Mouse (Mus musculus): ENCODE results near the gene Plk3. TPM values are rescaled to one million over a fixed set of nuclear protein-coding genes. Genes with fewer than 3 reads are reported as not detected.

Plk3 gene
- total and polyA plus RNA-seq, 3 experiments: 1.4 to 6.0 (median 5.2) TPM

DNA sequence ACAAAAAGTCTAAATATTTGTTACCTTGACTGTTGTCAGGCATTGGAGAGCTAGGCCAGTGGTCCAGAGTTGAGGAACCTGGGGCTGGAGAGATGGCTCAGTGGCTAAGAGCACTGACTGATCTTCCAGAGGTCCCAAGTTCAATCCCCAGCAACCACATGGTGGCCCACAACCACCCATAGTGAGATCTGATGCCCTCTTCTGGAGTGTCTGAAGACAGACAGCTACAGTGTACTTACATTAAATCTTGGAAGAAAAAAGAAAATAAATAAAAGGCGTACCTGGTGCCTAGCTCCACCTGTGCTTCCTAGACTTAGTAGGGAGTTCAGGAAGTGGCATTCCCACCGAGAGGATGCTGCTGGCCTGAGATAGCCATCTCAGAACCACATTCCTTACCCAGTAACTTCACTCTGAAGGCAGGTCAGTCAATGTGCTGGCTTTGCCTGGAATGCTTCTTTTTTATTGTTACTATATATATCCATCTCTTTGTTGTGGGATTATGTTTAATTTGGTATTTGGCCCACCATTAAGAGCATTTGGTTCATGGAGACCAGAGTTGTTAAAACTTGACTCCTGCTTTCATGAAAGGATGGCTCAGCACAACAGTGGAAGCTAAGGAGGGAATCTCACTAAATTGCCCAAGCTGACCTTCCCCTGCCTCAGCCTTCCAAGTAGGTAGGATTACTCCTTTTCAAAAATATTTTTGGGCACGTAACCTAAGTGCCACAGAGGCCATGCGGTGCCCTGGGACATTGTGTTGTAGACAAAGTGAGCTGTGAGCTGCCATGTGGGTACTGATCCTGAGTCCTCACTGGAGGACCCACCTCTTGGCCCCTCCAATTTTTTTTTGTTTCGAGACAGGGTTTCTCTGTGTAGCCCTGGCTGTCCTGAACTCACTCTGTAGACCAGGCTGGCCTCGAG lies 15.8 kb upstream of the Plk3 start:
- DNase-seq (ENCODE audit: low spot score) (no peak), ATAC-seq (ENCODE audit: extremely low read depth, insufficient number of reproducible peaks, low FRiP score, poor library complexity, severe bottlenecking) (no peak)
- Histone ChIP-seq H3K4me1 (ENCODE audit: insufficient read depth, low read depth, low read length) (peaks cover 40% of the 10 kb centered on the region), H3K9me3 (replicated peaks) (no peaks in the 10 kb centered on the region), H3K4me3 (ENCODE audit: low read depth, low read length) (no peak overlapping the region), H3K27me3 (ENCODE audit: insufficient read depth, low read length) (peaks cover 5% of the 10 kb centered on the region; the same call in 1 of the 2 replicates), H3K36me3 (replicated peaks) (peaks cover 67% of the 10 kb centered on the region)
- TF ChIP-seq TAL1 (conservative IDR thresholded peaks at IDR 0.05; ENCODE audit: low read depth, low read length) (no peak), POLR2AphosphoS5 (IDR thresholded peaks at IDR 0.05; ENCODE audit: insufficient replicate concordance, low read depth, low read length) (peak; percentile 88; the same call in 1 of the 2 replicates), GATA2 (IDR thresholded peaks at IDR 0.05; ENCODE audit: borderline replicate concordance, low read depth, low read length) (no peak), GATA1 (IDR thresholded peaks at IDR 0.05; ENCODE audit: borderline replicate concordance, low read length) (no peak), CTCF (IDR thresholded peaks at IDR 0.05; ENCODE audit: low read depth, low read length) (no peak)

DNA sequence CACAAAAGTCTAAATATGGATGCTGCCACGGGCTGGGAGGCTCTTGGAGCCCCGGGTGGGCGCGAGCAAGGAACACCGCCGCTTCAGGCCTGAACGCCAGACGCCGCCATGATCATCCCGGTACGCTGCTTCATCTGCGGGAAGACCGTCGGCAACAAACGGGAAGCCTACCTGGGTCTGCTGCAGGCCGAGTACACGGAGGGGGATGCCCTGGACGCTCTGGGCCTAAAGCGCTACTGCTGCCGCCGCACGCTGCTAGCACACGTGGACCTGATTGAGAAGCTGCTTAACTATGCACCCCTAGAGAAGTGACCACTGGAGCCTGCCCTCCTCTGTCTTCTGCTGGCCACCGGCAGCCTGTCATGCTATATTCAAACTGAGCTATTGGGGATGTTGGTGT lies 15.1 kb upstream of the Plk3 start:
- no peaks in the 10 kb centered on the region for H3K9me3 ChIP-seq (replicated peaks)
- TF ChIP-seq CTCF (IDR thresholded peaks at IDR 0.05; ENCODE audit: low read depth, low read length) (no peak), TAL1 (conservative IDR thresholded peaks at IDR 0.05; ENCODE audit: low read depth, low read length) (no peak), GATA2 (IDR thresholded peaks at IDR 0.05; ENCODE audit: borderline replicate concordance, low read depth, low read length) (no peak), GATA1 (IDR thresholded peaks at IDR 0.05; ENCODE audit: borderline replicate concordance, low read length) (no peak), POLR2AphosphoS5 (IDR thresholded peaks at IDR 0.05; ENCODE audit: insufficient replicate concordance, low read depth, low read length) (no peak; the same call in 1 of the 2 replicates)
- H3K4me1 ChIP-seq (ENCODE audit: insufficient read depth, low read depth, low read length): peaks cover 37% of the 10 kb centered on the region
- H3K36me3 ChIP-seq (replicated peaks): peaks cover 60% of the 10 kb centered on the region
- peaks cover 13% of the 10 kb centered on the region for H3K27me3 ChIP-seq (ENCODE audit: insufficient read depth, low read length)
- no peak overlapping the region for H3K4me3 ChIP-seq (ENCODE audit: low read depth, low read length)
- ATAC-seq (ENCODE audit: extremely low read depth, insufficient number of reproducible peaks, low FRiP score, poor library complexity, severe bottlenecking): no peak
- no peak for DNase-seq (ENCODE audit: low spot score)

DNA sequence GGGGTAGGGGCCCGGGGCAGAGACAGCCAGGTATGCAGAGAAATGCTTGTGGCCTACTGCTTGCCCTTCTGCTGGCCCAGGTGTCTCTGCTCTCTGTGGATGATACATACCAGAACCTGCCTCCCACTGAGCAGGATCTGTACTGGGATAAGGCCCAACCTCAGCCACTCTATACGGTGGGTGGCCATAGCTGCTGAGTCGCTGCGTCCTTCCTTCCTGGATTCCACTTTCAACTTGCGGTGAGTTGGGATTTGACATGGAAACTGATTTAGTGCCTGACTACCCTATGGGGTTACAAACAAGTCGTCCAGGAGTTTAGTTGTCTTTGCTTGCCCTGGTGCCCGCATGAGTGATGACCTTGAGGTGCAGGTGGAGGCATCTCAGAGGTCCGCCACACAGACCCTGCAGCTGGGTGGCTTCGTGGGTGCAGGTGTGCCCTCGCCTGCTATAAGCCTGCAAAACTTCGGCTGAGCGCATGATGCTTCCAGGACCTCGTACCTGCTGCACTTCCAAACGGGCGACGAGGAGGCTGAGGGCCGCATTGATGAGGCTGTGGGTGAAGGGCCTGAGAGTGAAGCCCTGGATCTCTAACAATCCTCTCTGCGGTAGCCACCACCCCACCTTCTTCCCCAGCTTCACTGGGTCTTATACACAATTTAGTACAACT lies 14.4 kb upstream of the Plk3 start:
- Histone ChIP-seq H3K4me3 (ENCODE audit: low read depth, low read length) (no peak overlapping the region), H3K27me3 (ENCODE audit: insufficient read depth, low read length) (peaks cover 18% of the 10 kb centered on the region), H3K4me1 (ENCODE audit: insufficient read depth, low read depth, low read length) (peaks cover 31% of the 10 kb centered on the region), H3K9me3 (replicated peaks) (no peaks in the 10 kb centered on the region), H3K36me3 (replicated peaks) (peaks cover 53% of the 10 kb centered on the region)
- DNase-seq (ENCODE audit: low spot score): no peak
- TF ChIP-seq TAL1 (conservative IDR thresholded peaks at IDR 0.05; ENCODE audit: low read depth, low read length): no peak
- TF ChIP-seq POLR2AphosphoS5 (IDR thresholded peaks at IDR 0.05; ENCODE audit: insufficient replicate concordance, low read depth, low read length): peak; percentile 84
- ATAC-seq (ENCODE audit: extremely low read depth, insufficient number of reproducible peaks, low FRiP score, poor library complexity, severe bottlenecking): no peak

GRCm38 (mm10) chr4:117146176-117146575 lies 12.4 kb upstream of the Plk3 start:
- no peaks in the 10 kb centered on the region for H3K9me3 ChIP-seq (replicated peaks)
- peaks cover 19% of the 10 kb centered on the region for H3K4me1 ChIP-seq (ENCODE audit: insufficient read depth, low read depth, low read length)
- H3K27me3 ChIP-seq (ENCODE audit: insufficient read depth, low read length): peaks cover 30% of the 10 kb centered on the region
- DNase-seq (ENCODE audit: low spot score): peak; percentile 58
- peaks cover 35% of the 10 kb centered on the region for H3K36me3 ChIP-seq (replicated peaks)
- no peak overlapping the region for H3K4me3 ChIP-seq (ENCODE audit: low read depth, low read length)
- TF ChIP-seq GATA2 (IDR thresholded peaks at IDR 0.05; ENCODE audit: borderline replicate concordance, low read depth, low read length) (no peak), CTCF (IDR thresholded peaks at IDR 0.05; ENCODE audit: low read depth, low read length) (peak; percentile 84)
- no peak for ATAC-seq (ENCODE audit: extremely low read depth, insufficient number of reproducible peaks, low FRiP score, poor library complexity, severe bottlenecking)

- no peaks in the 10 kb centered on the region for H3K9me3 ChIP-seq (replicated peaks)
- H3K4me3 ChIP-seq (ENCODE audit: low read depth, low read length): no peak overlapping the region
- H3K36me3 ChIP-seq (replicated peaks): peaks cover 26% of the 10 kb centered on the region
- H3K4me1 ChIP-seq (ENCODE audit: insufficient read depth, low read depth, low read length): peaks cover 15% of the 10 kb centered on the region; the same call in 1 of the 2 replicates
- TF ChIP-seq GATA1 (IDR thresholded peaks at IDR 0.05; ENCODE audit: borderline replicate concordance, low read length): no peak
- DNase-seq (ENCODE audit: low spot score) (no peak), ATAC-seq (ENCODE audit: extremely low read depth, insufficient number of reproducible peaks, low FRiP score, poor library complexity, severe bottlenecking) (no peak)
- peaks cover 33% of the 10 kb centered on the region for H3K27me3 ChIP-seq (ENCODE audit: insufficient read depth, low read length)
These were observed 11.5 kb upstream of the Plk3 start for GRCm38 (mm10) chr4:117145248-117145647.

DNA sequence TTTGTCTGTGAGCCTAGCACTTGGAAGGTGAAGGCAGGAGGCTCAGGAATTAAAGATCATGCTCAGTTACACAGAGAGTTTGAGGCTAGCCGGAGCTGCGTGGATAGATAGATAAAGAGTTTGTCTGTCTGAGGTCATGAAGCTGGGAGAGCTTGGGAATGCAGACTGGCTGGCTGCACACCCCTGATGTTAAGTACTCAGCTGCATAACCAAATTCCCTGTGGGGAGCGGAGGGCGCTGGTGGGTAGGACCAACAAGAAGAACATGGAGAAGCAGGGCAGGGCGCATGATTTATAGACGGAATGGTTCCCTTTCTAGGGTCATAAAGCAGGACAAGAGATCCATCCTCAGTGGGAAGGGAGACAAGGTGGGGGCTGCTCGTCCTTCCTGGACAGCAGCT lies 9.3 kb upstream of the Plk3 start:
- Histone ChIP-seq H3K36me3 (replicated peaks) (peaks cover 4% of the 10 kb centered on the region), H3K4me3 (ENCODE audit: low read depth, low read length) (no peak overlapping the region), H3K4me1 (ENCODE audit: insufficient read depth, low read depth, low read length) (peaks cover 24% of the 10 kb centered on the region), H3K9me3 (replicated peaks) (no peaks in the 10 kb centered on the region), H3K27me3 (ENCODE audit: insufficient read depth, low read length) (peaks cover 33% of the 10 kb centered on the region)
- DNase-seq (ENCODE audit: low spot score) (no peak), ATAC-seq (ENCODE audit: extremely low read depth, insufficient number of reproducible peaks, low FRiP score, poor library complexity, severe bottlenecking) (no peak)
- TF ChIP-seq TAL1 (conservative IDR thresholded peaks at IDR 0.05; ENCODE audit: low read depth, low read length): no peak
- TF ChIP-seq GATA1 (IDR thresholded peaks at IDR 0.05; ENCODE audit: borderline replicate concordance, low read length): no peak
- no peak for TF ChIP-seq POLR2AphosphoS5 (IDR thresholded peaks at IDR 0.05; ENCODE audit: insufficient replicate concordance, low read depth, low read length)
- TF ChIP-seq GATA2 (IDR thresholded peaks at IDR 0.05; ENCODE audit: borderline replicate concordance, low read depth, low read length): no peak
- TF ChIP-seq CTCF (IDR thresholded peaks at IDR 0.05; ENCODE audit: low read depth, low read length): no peak

Measured in G1E (cell line).